Mouse (Mus musculus): ENCODE results near the gene Gnl3l. TPM values are rescaled to one million over a fixed set of nuclear protein-coding genes. Genes with fewer than 3 reads are reported as not detected.

Gene Gnl3l
- polyA plus RNA-seq, 1 experiment, result 69.1 TPM

DNA sequence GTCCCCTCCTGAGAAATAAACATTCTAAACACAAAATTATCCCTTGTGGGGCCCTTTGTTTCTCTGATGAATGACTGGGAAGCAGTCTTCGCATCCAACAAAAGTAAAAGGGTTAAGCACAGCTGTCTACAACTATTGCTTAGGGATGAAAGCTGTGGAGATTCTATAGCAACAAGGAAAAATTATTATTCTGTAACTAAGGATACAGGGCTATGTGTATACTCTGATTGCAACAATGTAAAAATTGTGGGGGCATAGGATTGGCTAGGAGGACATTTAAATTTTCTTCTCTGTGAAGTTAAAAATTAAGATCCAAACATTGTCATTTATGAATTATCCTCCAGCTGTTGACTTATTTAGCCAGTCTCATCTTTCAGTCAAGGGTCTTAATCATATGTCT is 61.1 kb downstream of the Gnl3l start:
- DNase-seq (ENCODE audit: low read depth), result peak; percentile 2
- TF ChIP-seq CTCF (IDR thresholded peaks at IDR 0.05; ENCODE audit: borderline replicate concordance, extremely low read depth, insufficient read depth, insufficient read length) (no peak), POLR2A (IDR thresholded peaks at IDR 0.05; ENCODE audit: borderline replicate concordance, extremely low read depth, insufficient read depth, insufficient read length, poor library complexity, severe bottlenecking) (no peak)

DNA sequence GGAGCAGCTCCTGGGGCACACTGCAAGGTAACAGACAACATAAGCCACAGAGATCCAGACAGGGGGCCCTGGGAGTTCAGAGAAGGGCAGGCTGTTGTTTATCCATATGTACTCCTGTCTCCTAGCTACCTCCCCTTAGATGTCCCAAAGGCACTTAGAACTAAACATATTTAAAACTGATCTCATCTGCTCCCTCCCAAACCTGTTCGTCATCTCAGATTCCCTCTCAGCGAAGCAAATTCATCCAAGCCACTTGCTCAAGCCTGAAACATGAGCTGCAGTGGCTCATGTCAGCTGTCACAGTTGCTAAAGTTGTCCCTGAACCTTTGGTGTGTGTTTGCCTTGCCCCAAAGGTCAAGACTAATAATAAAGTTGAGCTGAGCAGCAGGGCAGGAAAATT is 61.7 kb downstream of the Gnl3l start:
- TF ChIP-seq CTCF (IDR thresholded peaks at IDR 0.05; ENCODE audit: borderline replicate concordance, extremely low read depth, insufficient read depth, insufficient read length) (no peak), POLR2A (IDR thresholded peaks at IDR 0.05; ENCODE audit: borderline replicate concordance, extremely low read depth, insufficient read depth, insufficient read length, poor library complexity, severe bottlenecking) (no peak)
- DNase-seq (ENCODE audit: low read depth), result no peak

DNA sequence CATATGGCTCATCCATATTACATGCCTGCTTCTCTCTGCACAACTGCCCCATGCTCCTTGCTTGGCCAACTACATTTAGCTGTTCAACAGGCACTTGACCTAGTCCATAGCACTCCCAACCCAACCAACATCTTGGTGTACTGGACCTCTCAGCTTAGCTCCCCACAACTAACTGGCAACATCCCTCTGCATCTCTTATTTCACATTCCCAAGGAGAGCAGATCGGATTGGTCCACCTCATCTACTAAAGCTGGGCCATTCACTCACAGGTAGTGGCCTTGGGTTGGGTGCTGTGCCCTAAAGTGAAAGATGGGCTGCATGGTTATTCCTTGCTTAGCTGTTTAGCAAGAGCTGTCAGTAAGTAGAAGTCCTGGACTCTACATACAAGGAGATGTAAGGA is 62.4 kb downstream of the Gnl3l start:
- DNase-seq (ENCODE audit: low read depth), result no peak
- TF ChIP-seq POLR2A (IDR thresholded peaks at IDR 0.05; ENCODE audit: borderline replicate concordance, extremely low read depth, insufficient read depth, insufficient read length, poor library complexity, severe bottlenecking), result no peak
- no peak for TF ChIP-seq CTCF (IDR thresholded peaks at IDR 0.05; ENCODE audit: borderline replicate concordance, extremely low read depth, insufficient read depth, insufficient read length)

Other genes starting within 250 kb of the Gnl3l start
- 168 and 197 TPM in 2 replicates for gene Maged2, start 203.0 kb downstream of the Gnl3l start, polyA plus RNA-seq (2012; rRNA removed)
- 33.5 and 47.7 TPM in 2 replicates for gene Fgd1, start 28.8 kb upstream of the Gnl3l start, polyA plus RNA-seq (2012; rRNA removed)
- gene Tsr2, start 79.2 kb upstream of the Gnl3l start, polyA plus RNA-seq (2012; rRNA removed), result 28.2 and 28.4 TPM in 2 replicates
- gene Wnk3, start 180.8 kb upstream of the Gnl3l start, polyA plus RNA-seq (2012; rRNA removed), result 17.1 and 24.6 TPM in 2 replicates

All from brain, embryonic 14.5 days (tissue).